Mouse (Mus musculus): ENCODE data around the gene Hist1h1d.

- TF ChIP-seq CTCF (IDR thresholded peaks at IDR 0.05; ENCODE audit: extremely low read depth, insufficient read depth, insufficient read length, insufficient replicate concordance), result peak; percentile 70; the same call in 1 of the 2 replicates
- no peak for TF ChIP-seq POLR2A (IDR thresholded peaks at IDR 0.05; ENCODE audit: low read depth, low read length)
These were observed 44.9 kb downstream of the Hist1h1d start for GRCm38 (mm10) chr13:23597957-23598356.

All from spleen, adult 2 months (tissue).